Mouse (Mus musculus): ENCODE measurements around the gene Prkce.

The Prkce gene

DNA sequence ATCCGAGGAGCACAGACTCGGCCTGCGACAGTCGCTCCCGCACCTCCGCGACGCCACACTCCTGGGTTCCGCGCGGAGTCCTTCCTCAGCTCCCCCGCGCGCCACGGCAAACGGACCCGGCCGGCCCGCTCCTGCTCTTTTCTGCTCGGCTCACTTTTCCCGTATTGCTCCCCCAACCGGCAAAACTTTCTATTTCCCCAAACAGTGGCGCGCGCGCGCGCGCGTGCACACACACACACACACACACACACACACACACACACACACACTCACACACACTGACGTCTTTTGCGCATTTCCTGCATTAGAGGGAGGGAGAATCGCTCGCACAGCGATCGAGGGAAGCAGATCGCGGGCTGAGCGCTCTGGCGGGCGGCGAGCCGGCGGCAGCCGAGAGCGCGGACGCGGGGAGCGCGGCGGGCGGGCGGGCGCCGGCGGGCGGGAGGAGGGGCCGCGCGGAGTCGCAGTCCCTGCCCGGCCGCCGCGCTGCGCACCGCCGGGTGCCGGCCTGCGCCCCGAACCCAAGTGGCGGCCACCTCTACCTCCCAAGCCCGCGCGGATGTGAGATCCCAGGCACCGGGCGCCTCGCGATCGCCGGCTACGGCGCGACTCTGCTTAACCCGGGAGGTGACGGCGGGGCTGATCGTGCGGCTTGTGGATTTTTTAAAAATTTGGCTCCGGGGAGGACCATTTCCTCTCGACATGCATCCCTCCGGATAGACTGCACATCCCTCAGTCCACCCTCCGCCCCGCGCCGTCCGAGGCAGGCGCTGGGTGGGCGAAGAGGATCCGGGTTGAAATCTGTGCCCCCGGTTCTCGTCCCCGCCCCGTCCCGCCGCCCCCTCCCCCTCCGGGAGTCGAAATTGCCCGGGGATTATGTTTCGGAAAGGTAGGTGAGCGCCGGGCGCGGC is at the start of gene Prkce:
TSS of gene Prkce (plus strand) at position 466 of the 911 bp plus-strand sequence.
- DNase-seq: peak; percentile 90 to 91

DNA sequence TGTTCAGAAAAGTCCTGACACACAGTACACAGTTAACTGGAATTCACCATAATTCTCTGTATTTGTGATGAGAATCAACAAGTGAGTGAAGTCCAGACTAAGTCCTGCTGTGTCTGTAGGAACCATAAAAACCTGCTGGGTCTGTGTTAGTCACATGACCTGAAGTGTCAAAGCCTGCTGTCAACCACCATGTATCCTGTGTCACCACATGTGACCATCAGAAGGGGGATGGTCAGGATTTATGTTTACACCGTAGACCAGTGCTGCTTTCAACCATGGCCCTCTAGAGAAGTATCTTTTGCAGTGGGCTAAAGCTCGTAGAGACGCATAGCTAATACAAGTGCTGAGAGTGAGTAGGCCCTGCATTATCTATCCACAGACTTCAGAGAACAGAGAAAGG is 44.4 kb upstream of the Prkce start:
- DNase-seq: no peak

DNA sequence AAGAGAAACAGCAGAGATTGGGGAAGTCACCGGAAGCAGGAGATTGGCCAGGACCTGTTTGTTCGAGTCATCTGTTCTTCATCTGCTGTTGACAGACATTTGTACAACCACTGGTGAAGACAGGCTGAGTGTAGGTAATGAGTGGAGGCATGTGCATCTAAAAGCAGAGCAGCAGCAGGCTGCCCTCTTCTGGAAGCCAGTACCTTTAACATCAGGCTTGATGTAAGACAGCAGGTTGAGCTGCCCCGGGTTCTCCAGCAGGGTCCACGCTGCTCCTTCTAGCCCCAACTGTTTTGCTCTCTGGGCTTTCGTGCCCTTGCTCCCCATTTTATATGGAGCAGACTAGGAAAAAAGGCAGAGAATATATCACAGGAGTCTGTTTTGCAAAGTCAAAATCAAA is 41.7 kb upstream of the Prkce start:
- no peak for DNase-seq

DNA sequence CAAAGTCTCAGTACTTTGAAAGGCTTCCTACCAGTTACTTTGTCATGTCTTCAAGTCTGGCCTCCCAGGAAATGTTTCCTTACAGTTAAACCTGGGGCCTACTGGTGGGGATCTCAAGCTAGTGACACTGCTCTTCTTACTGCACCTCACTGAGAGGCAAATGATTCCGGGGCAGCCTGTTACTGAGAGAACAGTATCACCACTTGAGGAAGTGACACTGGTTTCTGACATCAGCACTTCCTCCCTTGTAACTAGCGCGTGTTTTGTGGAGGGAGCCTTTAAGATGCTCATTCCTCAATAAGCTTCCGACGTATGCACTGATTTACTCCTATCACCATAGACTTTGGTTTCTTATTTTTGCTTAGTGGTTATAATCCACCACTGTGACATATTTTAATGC is 39.4 kb upstream of the Prkce start:
- no peak for DNase-seq

DNA sequence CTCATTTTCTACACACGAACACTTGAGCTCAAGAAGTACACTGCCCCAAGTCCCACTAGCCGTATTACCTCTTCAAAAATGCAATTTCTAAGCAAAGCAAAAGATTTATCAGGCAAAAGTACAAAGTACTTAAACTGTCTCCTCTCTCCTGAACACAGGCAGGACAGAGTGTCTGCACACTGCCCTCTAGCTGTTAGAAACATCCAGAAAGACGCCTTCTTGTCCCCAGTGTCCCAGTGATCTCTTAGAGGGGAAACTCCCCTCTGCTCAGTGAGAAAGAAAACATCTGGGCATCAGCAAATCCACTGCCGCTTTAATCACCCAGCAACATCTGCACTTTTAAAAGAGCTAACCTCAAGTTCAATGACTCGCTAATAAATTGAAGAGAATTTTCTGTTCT is 35.1 kb upstream of the Prkce start:
- no peak for DNase-seq

DNA sequence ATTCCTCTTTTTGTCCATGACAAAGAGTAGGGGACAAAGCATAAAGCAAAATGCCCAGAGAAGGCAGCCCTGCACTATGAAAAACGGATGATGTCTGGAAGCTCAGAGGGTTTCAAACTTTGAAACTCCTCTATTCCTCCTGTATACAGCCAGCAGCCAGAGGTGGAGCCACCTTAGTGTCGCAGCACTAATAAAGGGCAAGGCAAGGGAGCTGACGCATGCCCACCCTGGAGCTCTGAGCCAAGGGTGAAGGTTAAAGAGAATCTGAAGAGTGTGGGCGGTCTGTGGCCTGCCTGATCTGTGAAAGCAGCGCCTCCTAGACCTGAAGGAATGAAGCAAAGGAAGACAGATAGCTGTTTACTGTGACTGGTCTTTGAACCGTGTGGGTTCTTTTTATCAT is 33.1 kb upstream of the Prkce start:
- DNase-seq: no peak

DNA sequence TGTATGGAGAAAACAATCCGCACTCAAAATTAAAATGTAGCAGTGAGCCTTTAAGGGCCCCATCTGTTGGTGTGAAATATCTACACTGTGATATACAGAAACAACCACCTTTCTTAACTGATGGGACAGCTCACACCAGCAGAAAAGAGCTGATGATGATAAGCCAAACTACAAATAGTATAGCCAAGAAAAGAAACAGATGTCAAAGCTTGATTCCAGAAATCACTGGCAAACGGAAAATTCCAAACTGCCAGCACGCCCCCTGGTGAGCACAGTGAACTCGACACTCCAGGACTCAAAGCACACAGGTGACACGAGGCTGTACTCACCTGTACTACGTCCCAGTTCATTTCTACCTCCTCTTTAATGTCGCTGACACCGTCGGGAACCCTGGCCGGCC is 31.8 kb upstream of the Prkce start:
- DNase-seq: no peak

DNA sequence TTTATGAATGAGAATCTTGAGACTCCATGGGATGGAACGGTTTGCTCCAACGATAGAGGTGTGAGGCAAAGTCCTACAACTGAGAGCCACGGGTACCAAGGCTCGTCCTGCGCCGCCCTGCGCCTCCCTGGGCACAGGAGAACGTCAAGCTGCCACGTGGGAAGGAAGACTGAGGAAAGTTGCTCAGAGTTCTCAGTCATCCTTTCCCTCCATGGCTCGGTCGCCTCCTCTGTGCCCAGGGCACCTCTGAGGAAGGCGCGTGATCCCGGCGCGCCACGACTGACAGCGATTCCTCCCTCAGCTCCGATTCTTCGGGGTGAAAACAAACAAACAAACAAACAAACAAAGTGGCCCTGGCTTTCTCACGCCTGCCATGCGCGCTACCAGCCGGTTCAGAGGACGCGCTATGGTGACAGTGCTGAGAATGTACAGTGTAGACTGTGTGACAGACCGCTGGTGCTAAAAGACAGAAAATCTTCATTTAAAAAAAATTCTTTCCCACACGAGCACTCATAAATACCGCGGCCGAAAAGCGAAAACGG is 23.0 kb upstream of the Prkce start:
- DNase-seq: peak in 1 of 2 experiments; percentile 10

DNA sequence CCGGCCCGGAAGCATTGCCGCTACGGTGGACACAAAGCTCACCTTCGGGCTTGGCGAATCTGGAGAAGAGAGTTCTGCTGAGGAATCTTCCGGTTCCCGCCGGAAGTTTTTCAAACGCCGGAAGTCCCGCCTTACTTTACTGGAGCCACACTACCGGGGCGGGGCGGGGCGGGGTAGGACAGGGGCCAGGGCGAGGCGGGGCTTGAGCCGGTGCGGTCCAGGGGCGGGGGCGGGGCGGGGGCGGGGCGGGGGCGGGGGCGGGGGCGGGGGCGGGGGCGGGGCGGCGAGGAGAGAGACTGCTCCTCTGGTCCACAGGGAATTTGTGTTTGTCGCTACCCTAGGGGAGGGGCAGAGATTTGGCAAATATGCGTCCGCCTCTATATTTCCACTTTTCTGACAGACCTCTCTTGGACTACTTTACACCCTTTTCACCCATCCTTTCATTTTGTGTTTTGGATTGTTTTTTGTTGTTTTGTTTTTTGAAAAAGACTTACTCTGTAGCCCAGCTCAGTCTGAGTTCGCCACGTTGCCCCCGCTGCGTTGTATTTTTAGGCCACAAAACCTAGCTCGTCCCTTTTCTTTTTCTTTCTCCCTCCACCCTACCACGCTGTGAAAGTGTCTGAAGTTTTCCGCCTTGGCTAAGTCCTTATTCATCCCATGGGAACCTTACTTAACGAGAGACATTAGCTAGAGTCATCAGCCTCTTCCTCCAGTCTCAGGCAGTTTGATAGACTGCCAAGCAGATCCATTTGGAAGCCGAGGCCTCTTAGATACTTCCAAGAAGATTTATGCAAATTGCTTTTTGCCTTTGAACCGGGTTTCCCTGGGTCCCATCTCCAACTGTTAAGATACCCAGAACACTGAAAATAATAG is 22.3 kb upstream of the Prkce start, which contains the start of gene Srbd1:
TSS of gene Srbd1 (minus strand) at position 97 of the 873 bp plus-strand sequence.
- peak; percentile 92 to 93 for DNase-seq

DNA sequence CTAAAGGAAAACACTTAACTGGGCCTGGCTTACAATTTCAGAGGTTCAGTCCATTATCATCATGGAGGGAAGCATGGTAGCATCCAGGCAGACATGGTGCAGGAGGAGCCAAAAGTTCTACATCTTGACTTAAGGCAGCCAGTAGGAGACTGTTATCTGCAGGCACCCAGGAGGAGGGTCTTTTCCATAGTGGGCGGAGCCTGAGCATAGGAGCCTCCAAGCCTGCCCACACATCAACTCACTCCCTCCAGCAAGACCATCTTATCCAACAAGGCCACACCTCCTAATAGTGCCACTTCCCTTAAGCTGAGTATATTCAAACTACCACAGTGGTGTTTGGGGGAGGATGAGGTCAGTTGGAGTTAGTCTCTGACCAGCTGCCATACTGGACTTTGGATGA is 17.9 kb upstream of the Prkce start:
- DNase-seq: no peak

DNA sequence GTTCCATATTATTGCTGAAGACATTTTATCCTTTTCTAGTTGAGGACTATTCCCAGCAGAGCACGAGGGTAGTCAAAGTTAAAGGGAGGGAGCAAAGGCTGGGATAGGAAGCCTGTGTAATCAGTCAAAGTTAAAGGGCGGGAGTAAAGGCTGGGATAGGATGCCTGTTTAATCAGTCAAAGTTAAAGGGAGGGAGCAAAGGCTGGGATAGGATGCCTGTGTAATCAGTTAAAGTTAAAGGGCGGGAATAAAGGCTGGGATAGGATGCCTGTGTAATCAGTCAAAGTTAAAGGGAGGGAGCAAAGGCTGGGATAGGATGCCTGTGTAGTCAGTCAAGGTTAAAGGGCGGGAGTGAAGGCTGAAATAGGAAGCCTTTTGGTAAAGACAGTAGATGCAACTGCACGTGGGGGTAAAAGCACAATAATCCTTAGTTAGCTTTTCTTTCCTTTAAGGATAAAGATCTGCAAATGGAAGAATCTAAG is 16.7 kb upstream of the Prkce start:
- peak; percentile 44 to 71 for DNase-seq

DNA sequence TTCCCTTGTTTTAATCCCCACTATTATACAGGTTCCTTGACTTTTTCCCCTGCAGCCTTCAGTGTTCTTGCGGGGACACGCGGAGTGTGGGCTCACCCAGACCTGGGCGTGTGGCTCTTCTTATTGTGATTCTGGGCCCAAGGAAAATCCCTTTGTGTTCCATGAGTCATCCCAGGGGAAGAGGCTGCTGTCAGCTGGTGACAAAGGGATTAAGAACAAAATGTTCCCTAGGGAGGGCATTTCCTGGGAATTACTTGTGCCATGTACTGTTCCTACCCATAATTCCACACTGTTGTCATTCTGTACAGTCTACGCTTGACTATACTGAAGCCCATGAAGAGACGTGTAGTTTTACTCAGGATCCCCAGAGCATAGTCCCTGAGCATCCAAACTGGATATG is 10.6 kb upstream of the Prkce start:
- no peak for DNase-seq

DNA sequence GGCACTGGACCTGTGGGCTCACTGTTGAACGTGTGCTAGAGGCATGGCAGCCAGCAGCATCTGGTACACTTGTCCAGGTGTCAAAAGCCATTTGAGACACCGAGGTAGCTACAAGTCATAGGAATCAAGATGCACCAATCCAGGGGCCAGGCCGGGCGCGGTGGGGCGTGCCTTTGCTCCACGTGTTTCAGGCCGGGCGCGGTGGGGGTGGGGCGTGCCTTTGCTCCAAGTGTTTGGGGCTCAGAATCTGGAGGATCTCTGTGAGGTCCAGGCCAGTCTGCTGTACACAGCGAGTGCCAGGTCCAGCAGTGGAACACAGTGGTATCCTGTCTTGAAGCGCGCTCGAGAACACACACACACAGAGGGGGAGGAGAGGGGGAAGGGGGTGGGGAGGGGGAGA is 4.9 kb upstream of the Prkce start:
- peak in 1 of 2 experiments; percentile 26 for DNase-seq

DNA sequence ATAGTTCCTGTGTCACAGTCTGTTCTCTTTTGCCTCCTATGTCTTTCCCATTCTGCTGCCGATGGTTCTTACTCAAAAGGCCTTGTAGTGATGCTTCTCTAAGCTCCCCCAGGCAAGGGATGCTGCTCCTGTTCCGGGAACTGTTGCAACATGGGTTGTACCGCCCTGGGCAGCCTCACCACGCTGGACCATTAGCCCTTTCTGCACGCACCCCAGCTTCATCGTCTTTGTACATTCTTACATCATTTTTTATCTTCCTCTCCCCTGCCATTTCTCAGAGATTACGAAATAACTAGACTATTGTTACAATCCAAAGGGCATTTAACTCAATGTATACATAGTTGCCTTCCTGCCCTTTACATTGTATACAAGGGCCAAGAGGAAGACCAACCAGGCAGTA is 3.2 kb upstream of the Prkce start:
- no peak for DNase-seq

DNA sequence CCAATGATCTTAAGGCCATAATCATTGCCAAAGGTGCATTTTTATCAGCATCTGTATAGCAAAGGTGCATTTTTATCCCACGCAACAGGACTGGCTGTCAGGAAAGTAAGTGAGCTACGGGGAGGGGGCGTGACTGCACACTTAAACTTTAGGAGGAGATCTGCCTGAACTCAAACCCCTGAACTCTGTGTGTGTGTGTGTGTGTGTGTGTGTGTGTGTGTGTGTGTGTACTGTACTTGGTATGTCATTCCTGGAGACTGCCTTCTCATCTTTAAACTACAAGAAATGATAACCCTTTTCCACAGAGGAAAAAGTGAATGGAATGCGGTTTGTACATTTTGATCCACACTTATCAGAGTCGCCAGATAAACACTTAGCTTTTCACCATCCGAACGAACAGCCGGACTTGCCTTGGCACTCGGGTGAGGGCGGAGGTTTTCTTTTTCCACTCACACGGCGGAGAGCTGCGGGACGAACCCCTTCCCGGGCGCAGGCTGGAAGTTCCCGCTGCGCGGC is 1.5 kb upstream of the Prkce start:
- DNase-seq: no peak

DNA sequence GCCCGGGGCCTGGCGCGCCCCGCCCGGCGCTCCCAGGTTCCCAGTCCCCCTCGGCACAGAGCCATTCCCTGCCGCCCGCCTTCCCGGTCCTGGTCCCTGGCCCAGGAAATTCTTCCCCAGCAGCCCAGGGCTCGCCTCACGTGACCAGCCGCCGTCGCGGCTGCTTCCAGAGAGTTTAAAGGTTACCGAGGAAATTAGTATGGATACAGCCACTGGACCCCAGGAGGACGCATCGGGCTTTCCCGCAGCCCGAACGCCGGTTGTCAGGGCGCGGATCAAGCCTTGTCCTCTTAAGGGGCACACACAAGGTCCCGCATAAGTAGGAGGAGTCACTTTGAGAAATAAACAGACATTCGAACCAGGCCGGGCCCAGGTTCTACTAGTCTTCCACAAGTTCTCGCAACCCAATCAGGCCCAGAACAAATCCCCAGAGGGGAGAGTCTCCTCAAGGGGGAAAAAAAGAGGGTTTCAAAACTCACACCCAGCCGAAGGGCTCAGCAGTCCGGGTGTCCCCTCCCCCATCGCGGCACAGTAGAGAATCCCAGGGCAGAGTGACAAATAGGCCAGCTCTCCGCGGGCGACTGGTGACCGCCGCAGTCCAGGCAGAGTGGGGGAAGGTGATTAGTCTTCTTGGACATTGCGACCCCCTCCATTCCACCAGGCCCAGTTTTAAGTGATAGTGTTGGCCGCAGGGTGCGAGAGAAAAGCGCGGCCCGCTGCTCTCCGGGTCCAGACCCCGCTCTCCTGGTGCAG is 842 bp upstream of the Prkce start:
- peak; percentile 87 to 92 for DNase-seq

DNA sequence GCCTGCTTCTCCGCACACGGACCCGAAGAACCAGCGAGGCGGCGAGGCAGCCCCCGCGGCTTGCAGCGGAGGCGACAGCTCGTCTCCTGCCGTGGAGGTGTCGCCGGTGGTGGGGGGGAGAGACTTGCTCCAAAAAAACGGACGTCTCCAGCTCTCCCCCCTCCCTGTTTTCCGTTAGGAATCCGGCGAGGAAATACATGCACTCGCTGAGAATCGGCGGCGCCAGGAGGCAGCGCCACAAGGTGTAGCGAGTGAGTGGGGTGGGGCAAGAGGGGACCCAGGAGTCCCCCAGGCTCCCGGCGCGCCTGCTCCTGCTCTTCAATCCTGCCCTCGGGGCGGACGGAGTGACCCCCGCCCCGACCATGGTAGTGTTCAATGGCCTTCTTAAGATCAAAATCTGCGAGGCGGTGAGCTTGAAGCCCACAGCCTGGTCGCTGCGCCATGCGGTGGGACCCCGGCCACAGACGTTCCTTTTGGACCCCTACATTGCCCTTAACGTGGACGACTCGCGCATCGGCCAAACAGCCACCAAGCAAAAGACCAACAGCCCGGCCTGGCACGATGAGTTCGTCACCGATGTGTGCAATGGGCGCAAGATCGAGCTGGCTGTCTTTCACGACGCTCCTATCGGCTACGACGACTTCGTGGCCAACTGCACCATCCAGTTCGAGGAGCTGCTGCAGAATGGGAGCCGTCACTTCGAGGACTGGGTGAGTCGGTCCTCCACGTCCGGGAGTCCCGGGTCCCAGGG is 821 bp downstream of the Prkce start:
- peak; percentile 40 to 54 for DNase-seq

DNA sequence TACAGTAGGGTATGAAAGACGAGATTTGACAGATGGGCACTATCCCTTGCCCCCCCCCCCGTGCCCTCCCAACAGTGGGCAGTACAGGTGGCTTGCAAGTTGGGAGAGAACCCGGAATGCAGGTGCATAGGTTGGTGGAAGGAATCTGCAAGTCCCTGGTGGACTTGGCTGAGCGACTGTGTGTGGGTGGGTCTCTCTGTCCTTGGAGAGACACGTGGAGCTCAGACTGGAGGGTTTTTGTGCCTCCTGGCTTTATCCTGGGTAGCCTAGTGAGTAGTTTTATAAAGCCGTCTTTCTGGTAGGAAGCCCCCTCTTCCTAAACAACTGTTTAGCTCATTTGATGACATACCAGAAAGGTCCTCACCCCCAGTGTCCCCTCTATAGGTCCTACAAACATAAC is 1.5 kb downstream of the Prkce start:
- DNase-seq: no peak

DNA sequence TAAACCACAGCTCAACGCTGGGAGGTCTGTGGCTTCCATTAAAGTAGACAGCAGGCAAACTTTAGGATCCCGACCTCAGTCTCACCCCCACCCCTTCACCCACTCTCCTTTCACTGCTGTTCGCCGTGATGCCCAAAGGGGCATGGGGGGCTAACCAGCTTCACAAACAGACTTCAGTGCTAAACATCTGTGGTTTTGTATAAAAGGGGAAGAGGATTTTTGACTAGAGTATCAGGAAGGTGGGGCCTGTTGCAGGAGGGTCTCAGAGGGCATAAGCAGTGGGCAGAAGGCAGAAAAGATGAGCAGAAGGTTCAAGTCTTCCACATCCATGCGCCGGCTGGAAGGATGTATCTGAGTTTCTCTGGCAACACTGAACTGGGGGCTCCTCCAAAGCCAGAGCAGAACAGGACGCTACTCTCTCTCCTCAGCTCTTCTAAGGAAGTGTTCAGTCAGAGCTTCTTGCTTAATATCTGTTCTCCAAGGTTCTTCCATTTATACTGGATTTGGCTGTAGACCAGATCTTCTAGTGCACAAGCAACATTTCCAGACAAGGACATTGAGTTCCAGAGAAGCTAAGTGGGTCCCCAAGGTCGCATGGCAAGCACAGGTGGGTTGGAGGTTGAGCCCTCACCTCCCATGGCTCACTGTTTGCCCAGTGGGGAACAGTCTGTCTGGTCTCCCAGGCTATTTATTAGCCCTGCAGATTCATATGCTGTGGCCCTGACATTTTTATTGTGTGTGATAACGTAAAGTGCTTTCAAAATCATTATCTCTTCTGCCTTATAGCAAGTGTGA is 2.8 kb downstream of the Prkce start:
- no peak for DNase-seq

DNA sequence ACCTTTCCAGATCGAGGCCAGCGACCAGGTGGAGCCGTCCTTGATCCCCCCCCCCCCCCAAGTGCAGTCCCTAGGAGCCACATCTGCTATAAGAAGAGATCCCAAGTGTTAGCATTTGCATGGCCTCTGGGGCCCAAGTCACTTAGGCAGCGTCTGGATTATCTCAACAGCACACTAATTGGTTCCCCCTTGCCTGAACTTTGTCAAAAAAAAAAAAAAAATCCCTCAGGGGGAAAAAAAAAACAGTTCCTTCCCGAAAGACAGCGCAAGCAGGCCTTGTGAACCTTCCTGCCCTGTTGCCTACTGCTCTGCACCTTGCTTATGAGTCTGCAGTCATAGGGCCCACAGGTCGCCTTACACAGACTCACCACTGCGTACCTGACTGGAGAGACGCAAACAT is 7.9 kb downstream of the Prkce start:
- DNase-seq: no peak

DNA sequence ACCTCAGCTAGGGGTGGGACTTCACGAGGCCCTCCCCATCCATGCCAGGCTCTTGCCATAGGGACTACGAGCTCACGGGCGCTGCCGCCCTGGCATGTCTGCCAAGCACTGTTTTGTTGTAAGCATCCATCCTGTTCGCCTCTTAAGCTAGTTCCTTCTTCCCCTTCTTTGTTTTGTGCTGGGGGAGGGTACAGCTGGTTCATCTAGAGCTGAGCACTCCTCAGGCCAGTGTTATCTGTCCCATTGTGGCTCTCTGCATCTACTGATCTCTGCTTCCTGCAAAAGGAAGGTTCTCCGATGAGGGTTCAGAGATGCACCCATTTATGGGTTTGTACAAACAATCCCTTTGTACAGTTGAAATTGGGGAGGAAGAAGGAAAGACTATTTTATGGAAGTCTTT is 9.1 kb downstream of the Prkce start:
- DNase-seq: no peak
